Mouse (Mus musculus) MEL (cell line): ENCODE results near the gene Hpcal1. TPM values are rescaled to one million over a fixed set of nuclear protein-coding genes. Genes with fewer than 3 reads are reported as not detected.
"Not testable (repeated sequence)": the region's sequence is repeated elsewhere in the genome, so short reads cannot be mapped to it uniquely, and the experiment has no call there.

ENCODE experiments used
- DNase-seq: peaks from one replicate; pipeline ENCODE4 v3.0.0; 2011; ENCODE audit warnings: low read depth, low spot score
- H3K27ac ChIP-seq: 2 replicates; pipeline ENCODE4 v1.5.1; 2012; ENCODE audit warnings: low read depth, mild to moderate bottlenecking, control low read depth, low read length, moderate library complexity; ENCODE audit not compliant: control insufficient read depth
- H3K27me3 ChIP-seq, 2 experiments: fragments of 150-350 bp in 1 of 2; sonication (generic) in 1 of 2; 2 replicates each; pipeline ENCODE4 v1.6.1; 2012; ENCODE audit warnings: low read length in 2 of 2, mild to moderate bottlenecking in 2 of 2, improper control_type of control experiment in 1 of 2, moderate library complexity in 1 of 2; ENCODE audit not compliant: insufficient read depth in 2 of 2, control insufficient read depth in 1 of 2
- H3K36me3 ChIP-seq, 2 experiments: 2 replicates each; pipeline ENCODE4 v1.6.1; 2012 to 2014; ENCODE audit warnings: low read length in 2 of 2, improper control_type of control experiment in 1 of 2, inconsistent platforms in 1 of 2, mild to moderate bottlenecking in 1 of 2; ENCODE audit not compliant: insufficient read depth in 2 of 2, control insufficient read depth in 1 of 2
- H3K4me1 ChIP-seq, 2 experiments: fragments of 150-350 bp in 1 of 2; sonication (generic) in 1 of 2; 2 replicates each; pipeline ENCODE4 v1.6.1; 2012; ENCODE audit warnings: low read length in 2 of 2, improper control_type of control experiment in 1 of 2, mild to moderate bottlenecking in 1 of 2; ENCODE audit not compliant: insufficient read depth in 2 of 2, control insufficient read depth in 1 of 2
- H3K4me3 ChIP-seq, 2 experiments: fragments of 150-350 bp in 1 of 2; sonication (generic) in 1 of 2; 2 replicates each; pipeline ENCODE4 v1.5.1; 2012; ENCODE audit warnings: low read depth in 2 of 2, low read length in 2 of 2, mild to moderate bottlenecking in 2 of 2, moderate library complexity in 2 of 2, control low read depth in 1 of 2, improper control_type of control experiment in 1 of 2; ENCODE audit not compliant: control insufficient read depth in 1 of 2, insufficient read depth in 1 of 2
- H3K79me2 ChIP-seq: 2 replicates; pipeline ENCODE4 v1.6.1; 2012; ENCODE audit warnings: mild to moderate bottlenecking, low read length, moderate library complexity; ENCODE audit not compliant: control insufficient read depth, poor library complexity, insufficient read depth
- H3K9ac ChIP-seq: 2 replicates; pipeline ENCODE4 v1.6.1; 2012; ENCODE audit warnings: low read depth, mild to moderate bottlenecking, control low read depth, low read length, moderate library complexity; ENCODE audit not compliant: control insufficient read depth, poor library complexity, severe bottlenecking
- H3K9me3 ChIP-seq: fragments of 150-350 bp; sonication (generic); replicated peaks from 2 replicates; pipeline ENCODE4 v1.6.1; 2012; ENCODE audit warnings: mild to moderate bottlenecking, low read length, improper control_type of control experiment, moderate library complexity; ENCODE audit not compliant: insufficient read depth
- E2F4 ChIP-seq: IDR thresholded peaks from 2 replicates; pipeline ENCODE4 v1.6.1; 2011; ENCODE audit warnings: low read depth, low read length, improper control_type of control experiment, borderline replicate concordance
- GABPA ChIP-seq: IDR thresholded peaks from 2 replicates; pipeline ENCODE4 v1.6.1; 2012; ENCODE audit warnings: low read depth, mild to moderate bottlenecking, inconsistent platforms, low read length, improper control_type of control experiment, moderate library complexity
- MXI1 ChIP-seq: IDR thresholded peaks from 2 replicates; pipeline ENCODE4 v1.6.1; 2011; ENCODE audit warnings: mild to moderate bottlenecking, low read depth, low read length, improper control_type of control experiment
- MYC ChIP-seq: IDR thresholded peaks from 2 replicates; pipeline ENCODE4 v1.6.1; 2011; ENCODE audit warnings: low read depth, mild to moderate bottlenecking, low read length, improper control_type of control experiment, moderate library complexity
- RCOR1 ChIP-seq: IDR thresholded peaks from 2 replicates; pipeline ENCODE4 v1.6.1; 2012; ENCODE audit warnings: low read depth, mild to moderate bottlenecking, inconsistent platforms, low read length, improper control_type of control experiment
- SIN3A ChIP-seq: IDR thresholded peaks from 2 replicates; pipeline ENCODE4 v1.6.1; 2012; ENCODE audit warnings: low read length, improper control_type of control experiment, inconsistent platforms
- TAL1 ChIP-seq: IDR thresholded peaks from 2 replicates; pipeline ENCODE4 v1.6.1; 2012; ENCODE audit warnings: mild to moderate bottlenecking, inconsistent platforms, low read length, moderate library complexity, mixed read lengths
- TBP ChIP-seq: IDR thresholded peaks from 2 replicates; pipeline ENCODE4 v1.8.0; 2011; ENCODE audit warnings: low read depth, low read length, improper control_type of control experiment
- USF1 ChIP-seq: IDR thresholded peaks from 2 replicates; pipeline ENCODE4 v1.6.1; 2014; ENCODE audit warnings: low read depth, mild to moderate bottlenecking, inconsistent platforms, low read length, improper control_type of control experiment, moderate library complexity
- USF2 ChIP-seq, 2 experiments: IDR thresholded peaks; 2 replicates each; pipeline ENCODE4 v1.6.1; 2011 to 2012; ENCODE audit warnings: improper control_type of control experiment in 2 of 2, low read length in 2 of 2, borderline replicate concordance in 1 of 2, inconsistent platforms in 1 of 2, low read depth in 1 of 2, mild to moderate bottlenecking in 1 of 2; ENCODE audit not compliant: insufficient read depth in 1 of 2
- ZNF384 ChIP-seq: IDR thresholded peaks from 2 replicates; pipeline ENCODE4 v1.6.1; 2012; ENCODE audit warnings: low read depth, mild to moderate bottlenecking, inconsistent platforms, low read length, improper control_type of control experiment
- polyA plus RNA-seq, 2 experiments: library from polyadenylated mRNA; stranded (reverse) in 1 of 2; unstranded in 1 of 2; fragments of >175 nt in 1 of 2; fragments of >200 nt in 1 of 2; gene quantifications; 2 replicates each; pipeline versions ENCODE4 v1.2.1 to v1.2.4; 2012; ENCODE audit warnings: low replicate concordance in 2 of 2, low read depth in 1 of 2; ENCODE audit not compliant: insufficient read length in 2 of 2, insufficient read depth in 1 of 2, missing spikeins in 1 of 2
- total RNA-seq: library from RNA; depleted of rRNA; stranded (reverse); fragments of 300-350 nt; gene quantifications from 2 replicates; pipeline ENCODE4 v1.2.3, GENCODE M21; 2012

Gene Hpcal1
- total and polyA plus RNA-seq, 3 experiments, result 9.1 to 23.0 TPM; not detected in 1

DNA sequence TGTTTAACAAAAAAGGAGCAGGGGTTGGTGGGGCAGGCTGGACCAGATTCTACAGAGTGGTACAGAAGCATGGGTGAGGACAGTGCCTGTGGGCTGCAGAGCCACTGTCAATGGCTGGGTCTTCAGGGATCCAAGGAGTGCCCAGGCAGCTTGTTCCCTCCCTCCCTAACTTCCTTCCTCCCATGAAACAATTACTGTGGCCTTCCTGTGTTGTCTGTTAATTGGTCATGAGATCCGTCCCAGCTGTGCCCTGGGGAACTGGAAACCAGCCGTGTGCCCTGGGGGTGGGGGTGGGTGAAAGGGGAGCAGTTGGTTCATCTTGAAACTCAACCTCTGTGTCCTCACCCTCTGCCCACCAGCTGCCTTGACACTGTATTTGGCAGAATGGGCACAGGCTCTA is 79.9 kb downstream of the Hpcal1 start:
- DNase-seq, result no peak
- Histone ChIP-seq H3K79me2 (no peaks in the 10 kb centered on the region), H3K9me3 (no peaks in the 10 kb centered on the region), H3K36me3 (no peaks in the 10 kb centered on the region), H3K27me3 (no peaks in the 10 kb centered on the region), H3K27ac (no peak overlapping the region), H3K4me3 (no peak overlapping the region), H3K9ac (no peak overlapping the region), H3K4me1 (no peaks in the 10 kb centered on the region)
- TF ChIP-seq RCOR1, result no peak
- no peak for TF ChIP-seq E2F4
- no peak for TF ChIP-seq USF1
- no peak for TF ChIP-seq ZNF384
- TF ChIP-seq SIN3A, result no peak
- no peak for TF ChIP-seq GABPA
- no peak for TF ChIP-seq MXI1
- no peak for TF ChIP-seq USF2 (IDR thresholded peaks at IDR 0.05; ENCODE audit: borderline replicate concordance in 1 of 2, insufficient read depth in 1 of 2, low read depth in 1 of 2, low read length in 2 of 2)
- TF ChIP-seq MYC, result no peak
- no peak for TF ChIP-seq TBP
- TF ChIP-seq TAL1, result no peak

DNA sequence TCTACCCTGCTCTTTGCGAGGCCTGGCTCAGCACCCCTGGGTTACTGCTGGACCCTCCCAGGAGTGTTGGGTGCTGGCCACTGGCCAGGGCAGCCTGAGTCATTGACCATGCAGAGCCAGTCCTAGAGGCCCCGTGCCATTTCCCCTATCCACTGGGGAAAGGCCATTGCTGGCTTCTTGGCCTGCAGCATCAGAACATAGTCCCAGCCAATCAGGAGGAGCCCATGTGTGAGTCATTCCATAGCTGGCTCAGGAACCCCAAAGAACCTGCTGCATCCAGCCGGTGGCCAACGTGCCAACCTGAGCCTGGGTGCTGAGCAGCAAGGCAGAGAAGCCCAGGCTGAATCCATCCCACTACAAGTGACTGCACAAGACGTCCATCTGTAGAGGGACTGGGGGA is 83.1 kb downstream of the Hpcal1 start:
- H3K9ac ChIP-seq, H3K9me3 ChIP-seq, H3K4me1 ChIP-seq, H3K27ac ChIP-seq, H3K79me2 ChIP-seq, H3K4me3 ChIP-seq, DNase-seq, H3K27me3 ChIP-seq, H3K36me3 ChIP-seq: not testable (repeated sequence)

DNA sequence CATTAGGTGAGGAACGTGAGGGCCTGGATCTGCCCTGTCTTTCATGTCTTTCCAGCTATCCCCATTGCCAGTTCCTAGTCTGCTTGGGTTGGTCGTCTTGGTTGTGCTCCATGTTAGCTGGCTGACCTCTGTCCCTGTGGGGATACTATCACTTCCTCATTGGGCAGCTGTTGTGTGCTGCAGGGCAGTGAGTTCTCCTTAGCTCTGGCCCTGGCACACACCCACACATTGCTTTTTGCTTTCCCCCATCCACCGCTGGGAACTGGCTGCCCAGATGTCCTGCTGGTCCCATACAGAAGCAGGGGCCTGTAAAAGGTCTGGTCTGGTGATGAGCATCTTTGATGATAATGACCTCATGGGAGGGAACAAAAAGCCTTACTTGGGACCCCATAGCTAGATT is 84.2 kb downstream of the Hpcal1 start:
- H3K27me3 ChIP-seq, H3K9me3 ChIP-seq, H3K4me1 ChIP-seq, H3K4me3 ChIP-seq, DNase-seq, H3K9ac ChIP-seq, H3K79me2 ChIP-seq, H3K27ac ChIP-seq, H3K36me3 ChIP-seq: not testable (repeated sequence)
